Mouse (Mus musculus): ENCODE measurements around the gene Hsfy2.

Hsfy2 gene

DNA sequence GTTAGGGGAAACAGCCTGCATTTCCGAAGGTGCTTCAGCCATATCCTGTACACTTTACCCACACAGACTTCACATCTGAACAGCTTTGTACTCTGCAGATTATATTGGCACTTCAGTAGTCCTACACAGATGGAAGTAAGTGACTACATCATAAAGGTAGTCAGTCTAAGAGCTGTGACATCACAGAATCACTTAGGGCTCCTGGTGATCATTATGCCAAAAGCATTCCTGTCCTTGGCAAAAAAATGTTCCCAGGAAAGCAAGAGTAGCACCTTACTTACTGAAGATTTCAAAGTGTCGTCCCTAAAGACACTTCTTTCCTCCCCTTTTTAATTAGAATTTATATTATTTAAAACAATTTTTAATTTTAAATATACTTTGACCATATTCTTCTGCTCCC is at the start of gene Hsfy2:
Gene Hsfy2, minus strand, starts transcription at position 101 of the 400 bp plus-strand sequence.
- no peak for DNase-seq

DNA sequence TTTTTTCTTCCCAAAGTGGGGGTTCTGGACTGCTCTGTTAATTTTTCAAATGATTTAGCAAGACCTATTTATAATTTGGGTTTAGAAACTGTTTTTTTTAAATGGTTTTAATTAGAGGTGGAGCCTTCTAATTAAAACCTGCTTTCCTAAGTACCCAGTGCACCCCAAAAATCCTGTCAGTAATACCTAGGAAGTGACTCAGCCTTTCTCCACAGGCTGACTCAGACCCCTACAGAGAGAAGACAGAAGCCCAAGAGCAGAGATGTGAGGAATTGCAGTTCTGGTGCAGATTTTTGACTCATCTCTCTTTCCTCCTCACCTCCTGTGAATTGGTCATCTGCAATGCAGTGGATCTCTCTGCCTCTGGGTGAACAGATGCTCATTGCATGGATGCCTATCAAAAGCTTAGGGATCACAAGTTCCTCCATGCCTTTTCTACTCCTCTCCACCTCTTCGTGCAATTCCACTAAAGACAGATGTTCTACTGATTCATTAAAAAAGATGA is 47.9 kb upstream of the Hsfy2 start:
- DNase-seq, result no peak

DNA sequence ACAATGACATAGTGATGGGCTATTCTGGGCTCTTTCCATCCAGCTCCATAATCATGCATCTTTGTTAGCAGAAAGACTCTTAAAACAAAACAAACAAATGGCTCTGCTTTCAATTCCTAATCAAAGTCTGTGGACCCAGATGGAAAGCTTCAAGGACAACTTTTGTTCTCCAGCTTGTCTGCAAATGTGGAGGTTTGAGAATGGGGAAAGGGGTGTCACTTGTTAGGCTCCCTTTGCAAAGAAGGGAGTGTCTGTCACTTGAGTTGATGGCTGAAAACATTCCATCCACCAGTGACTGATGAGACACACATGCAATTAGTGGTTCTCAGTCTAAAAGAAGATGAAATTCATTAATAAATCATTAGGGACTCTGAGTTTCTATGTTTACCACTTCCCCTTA is 47.3 kb upstream of the Hsfy2 start:
- DNase-seq, result no peak

DNA sequence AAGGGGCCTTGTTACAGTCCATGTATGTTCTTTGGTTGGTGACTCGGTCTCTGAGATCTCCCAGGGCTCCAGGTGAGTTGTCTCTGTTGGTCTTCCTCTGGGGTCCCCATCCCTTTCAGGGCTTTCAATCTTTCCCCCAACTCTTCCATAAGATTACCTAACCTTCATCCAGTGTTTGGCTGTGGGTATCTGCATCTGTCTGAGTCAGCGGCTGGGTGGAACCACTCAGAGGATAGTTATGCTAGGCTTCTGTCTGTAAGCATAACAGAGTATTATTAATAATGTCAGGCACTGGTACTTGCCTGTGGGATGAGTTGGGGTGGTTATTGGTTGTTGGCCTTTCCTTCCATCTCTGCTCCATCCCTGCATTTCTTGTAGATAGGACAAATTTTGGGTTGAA is 44.0 kb upstream of the Hsfy2 start:
- no peak for DNase-seq

DNA sequence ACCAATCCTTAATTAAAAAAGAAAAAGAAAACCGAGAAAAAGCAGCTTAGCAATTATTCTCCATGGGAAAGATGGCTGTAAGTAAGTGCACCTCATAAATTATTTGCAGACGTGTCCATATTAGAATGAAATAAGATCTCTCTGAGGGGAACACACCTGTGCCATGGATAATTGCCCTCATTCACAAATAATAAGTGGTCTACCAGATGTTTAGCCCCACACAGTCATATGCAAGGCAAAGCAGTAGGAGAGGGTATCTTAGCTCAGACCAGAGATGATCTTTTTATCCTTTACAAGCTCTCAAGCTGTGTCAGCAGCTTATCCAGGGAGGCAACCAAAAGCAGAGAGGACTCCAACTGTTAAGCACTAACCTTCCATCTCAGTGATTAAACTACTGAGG is 38.0 kb upstream of the Hsfy2 start:
- peak; percentile 4 for DNase-seq

DNA sequence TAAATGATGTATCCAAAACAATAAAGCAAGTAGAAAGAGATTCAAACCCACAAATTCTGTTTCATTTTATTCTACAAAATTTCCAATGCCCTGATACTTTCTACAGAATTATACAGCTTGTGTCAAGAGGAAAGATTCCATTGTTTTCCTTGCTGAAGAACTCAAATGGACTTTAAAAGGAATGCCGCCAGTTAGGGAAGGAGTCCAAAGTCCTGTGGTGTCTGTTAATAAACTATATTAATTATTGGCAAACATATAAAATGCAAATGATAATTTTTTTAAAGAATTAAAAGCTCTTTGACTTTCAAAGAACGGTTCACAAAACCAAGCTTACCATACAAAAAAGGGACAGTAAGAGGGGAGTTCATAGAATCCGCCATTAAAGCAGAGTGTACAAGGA is 37.4 kb upstream of the Hsfy2 start:
- DNase-seq, result peak; percentile 64

DNA sequence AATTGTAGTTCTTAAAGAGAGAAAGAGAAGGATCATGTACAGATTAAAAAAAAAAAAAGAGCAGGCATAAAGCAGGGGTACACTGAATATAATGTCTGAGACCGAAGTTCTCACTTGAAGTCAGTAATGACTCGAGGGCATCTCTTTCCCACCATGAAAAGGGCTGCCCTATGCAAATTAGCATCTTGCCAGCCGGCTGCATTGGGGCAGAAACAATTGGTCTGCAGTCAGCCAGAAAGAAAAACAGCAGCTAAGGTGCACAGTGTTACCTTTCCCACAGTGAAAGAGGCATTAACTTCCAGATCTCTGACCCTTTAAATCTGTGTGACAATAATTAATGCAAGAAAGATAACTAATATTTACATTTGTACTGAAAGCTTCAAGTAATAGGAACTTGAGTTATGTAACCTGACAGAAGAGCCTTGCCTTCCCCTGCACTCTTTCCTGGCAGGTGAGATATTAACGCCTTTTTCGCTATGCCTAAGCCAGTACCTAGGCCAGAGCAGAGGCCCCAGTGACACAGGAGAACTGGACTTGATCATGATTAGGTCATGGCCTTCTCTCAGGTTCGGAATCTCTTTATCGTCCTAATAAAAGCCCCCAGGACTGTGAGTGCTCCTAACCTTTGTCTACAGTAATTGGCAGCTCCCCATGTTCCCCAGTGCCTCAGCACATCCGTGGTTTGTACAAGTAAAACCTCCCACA is 34.2 kb upstream of the Hsfy2 start:
- peak; percentile 44 for DNase-seq

DNA sequence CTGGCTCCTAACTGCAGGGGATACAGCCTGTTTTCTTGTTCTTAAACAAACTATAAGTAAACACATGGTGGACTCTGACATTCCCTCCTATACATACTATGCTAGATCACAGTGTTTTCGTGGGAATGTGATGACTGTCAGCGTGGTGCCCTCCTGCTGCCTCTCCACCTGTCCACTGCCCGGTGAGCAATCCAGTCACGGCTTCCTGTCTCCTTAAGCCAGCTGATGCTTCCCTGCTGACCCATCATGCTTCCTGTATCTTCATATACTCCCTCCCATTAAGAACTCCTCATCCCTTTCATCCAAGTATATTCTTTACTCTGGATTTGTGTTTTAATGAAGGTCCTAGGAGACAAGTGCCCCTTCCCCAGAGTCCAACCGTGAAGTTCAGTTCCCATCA is 33.3 kb upstream of the Hsfy2 start:
- DNase-seq, result no peak

DNA sequence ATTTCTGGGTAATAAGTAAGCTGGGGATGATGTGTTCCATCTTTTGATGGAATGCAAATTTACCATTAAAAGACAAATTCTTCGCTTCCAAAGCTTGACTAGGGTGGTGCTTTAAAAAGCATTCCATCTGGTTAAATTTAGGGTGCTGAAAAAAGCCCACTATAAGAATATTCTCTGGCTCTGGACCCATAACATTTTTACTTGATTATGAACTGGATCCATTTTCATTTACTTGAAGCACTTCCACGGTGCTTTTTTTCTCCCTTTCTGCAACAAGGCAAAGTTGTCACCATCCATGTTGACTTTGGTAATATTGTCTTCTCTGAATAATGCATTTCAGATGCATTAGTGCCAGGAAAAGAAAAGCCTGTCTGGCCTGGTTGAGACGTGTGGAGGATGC is 27.4 kb upstream of the Hsfy2 start:
- no peak for DNase-seq

DNA sequence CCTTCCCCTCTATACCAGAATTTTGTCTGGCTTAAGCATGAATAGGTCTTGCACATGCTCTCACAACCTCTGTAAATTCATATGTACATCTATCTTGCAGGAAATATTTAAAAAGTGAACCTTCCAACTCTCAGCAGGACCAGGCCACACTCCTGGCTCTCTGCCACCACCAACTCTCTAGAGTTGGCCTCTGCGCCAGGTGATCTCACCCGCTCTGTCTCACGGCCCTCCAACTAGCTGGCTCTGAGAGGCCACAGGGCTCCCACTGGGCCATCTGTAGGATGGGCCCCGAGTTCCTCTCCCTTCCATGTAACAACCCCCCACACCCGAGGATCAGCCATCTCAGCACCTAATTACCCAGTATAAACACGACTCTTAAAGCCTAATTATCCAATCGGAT is 10.4 kb downstream of the Hsfy2 start:
- no peak for DNase-seq

DNA sequence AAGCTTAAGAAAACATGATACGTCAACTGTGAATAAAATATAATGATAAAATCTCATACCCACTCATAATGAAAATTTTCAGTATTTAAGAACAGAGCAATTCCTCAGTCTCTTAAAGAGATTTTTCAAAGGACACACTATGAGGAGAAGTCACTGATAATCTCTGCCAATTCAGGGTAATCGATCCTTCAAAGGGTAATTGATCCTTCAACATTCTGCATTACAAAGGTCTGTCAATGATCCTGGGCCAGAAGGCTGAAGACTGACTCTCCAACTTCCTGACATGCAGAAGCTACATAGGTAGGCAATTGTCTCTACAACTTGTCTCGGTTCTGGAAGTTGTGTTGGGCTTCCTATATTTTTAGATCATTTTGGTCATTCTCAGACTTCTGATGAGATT is 12.9 kb downstream of the Hsfy2 start:
- no peak for DNase-seq

DNA sequence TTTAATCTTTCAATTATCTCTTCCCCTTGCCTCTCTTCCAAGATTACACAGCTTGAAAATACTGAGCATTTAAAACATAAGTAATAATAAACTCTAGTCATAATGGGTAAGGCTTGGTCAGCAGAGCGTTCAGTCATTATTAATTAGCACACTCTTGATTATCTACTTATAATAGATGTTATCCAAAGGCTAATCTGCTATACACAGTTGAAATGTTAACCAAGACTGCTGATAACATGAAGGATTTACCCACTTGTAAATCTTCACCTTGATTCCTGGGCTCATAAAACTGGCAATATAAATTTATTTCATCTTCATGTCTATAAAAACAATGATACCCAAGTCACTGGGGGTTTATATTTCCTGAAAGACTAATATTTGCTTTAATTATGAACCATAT is 24.9 kb downstream of the Hsfy2 start:
- no peak for DNase-seq

Measured in kidney, adult 9 months (tissue).